Mouse (Mus musculus): ENCODE measurements around the gene Gtf2ird2. TPM values are rescaled to one million over a fixed set of nuclear protein-coding genes. Genes with fewer than 3 reads are reported as not detected.
A peak's percentile ranks its signal among the peaks of the same experiment; 100 is the strongest.

Gene Gtf2ird2
- polyA plus RNA-seq, 1 experiment: 17.6 TPM

- TF ChIP-seq POLR2A (IDR thresholded peaks at IDR 0.05; ENCODE audit: borderline replicate concordance, insufficient read depth, low read length): no peak
- no peak for TF ChIP-seq CTCF (IDR thresholded peaks at IDR 0.05; ENCODE audit: borderline replicate concordance, insufficient read depth, low read depth, low read length)
- DNase-seq: no peak
- WGBS: 9% methylated on average over 12 of the region's 12 CpGs
- H3K4me1 ChIP-seq (ENCODE audit: control insufficient read depth, insufficient read depth, low read length): no peaks in the 10 kb centered on the region
- H3K27ac ChIP-seq (ENCODE audit: insufficient read depth, low read length): no peak overlapping the region
- H3K4me3 ChIP-seq (replicated peaks; ENCODE audit: insufficient read depth, low read depth, low read length): no peak overlapping the region
- no peaks in the 10 kb centered on the region for H3K27me3 ChIP-seq (ENCODE audit: control insufficient read depth, insufficient read depth, low read length)
Measured at GRCm38 (mm10) chr5:134214021-134214806, 30.4 kb downstream of the Gtf2ird2 start.

- no peak for TF ChIP-seq CTCF (IDR thresholded peaks at IDR 0.05; ENCODE audit: borderline replicate concordance, insufficient read depth, low read depth, low read length)
- TF ChIP-seq POLR2A (IDR thresholded peaks at IDR 0.05; ENCODE audit: borderline replicate concordance, insufficient read depth, low read length): no peak
- Histone ChIP-seq H3K4me1 (ENCODE audit: control insufficient read depth, insufficient read depth, low read length) (no peaks in the 10 kb centered on the region), H3K4me3 (replicated peaks; ENCODE audit: insufficient read depth, low read depth, low read length) (no peak overlapping the region), H3K27me3 (ENCODE audit: control insufficient read depth, insufficient read depth, low read length) (no peaks in the 10 kb centered on the region), H3K27ac (ENCODE audit: insufficient read depth, low read length) (no peak overlapping the region)
- DNase-seq: no peak
- WGBS: 89% methylated on average over 7 of the region's 7 CpGs
Measured at GRCm38 (mm10) chr5:134217900-134218299, 34.1 kb downstream of the Gtf2ird2 start.

- H3K27ac ChIP-seq (ENCODE audit: insufficient read depth, low read length): no peak overlapping the region
- DNase-seq: no peak
- no peaks in the 10 kb centered on the region for H3K27me3 ChIP-seq (ENCODE audit: control insufficient read depth, insufficient read depth, low read length)
- H3K4me1 ChIP-seq (ENCODE audit: control insufficient read depth, insufficient read depth, low read length): no peaks in the 10 kb centered on the region
- H3K4me3 ChIP-seq (replicated peaks; ENCODE audit: insufficient read depth, low read depth, low read length): no peak overlapping the region
- 60% methylated on average over 4 of the region's 4 CpGs for WGBS
- TF ChIP-seq CTCF (IDR thresholded peaks at IDR 0.05; ENCODE audit: borderline replicate concordance, insufficient read depth, low read depth, low read length): no peak
- no peak for TF ChIP-seq POLR2A (IDR thresholded peaks at IDR 0.05; ENCODE audit: borderline replicate concordance, insufficient read depth, low read length)
Measured at GRCm38 (mm10) chr5:134221278-134221677, 37.5 kb downstream of the Gtf2ird2 start.

GRCm38 (mm10) chr5:134221708-134222150 is 37.9 kb downstream of the Gtf2ird2 start:
- 6% methylated on average over 36 of the region's 36 CpGs for WGBS
- TF ChIP-seq POLR2A (IDR thresholded peaks at IDR 0.05; ENCODE audit: borderline replicate concordance, insufficient read depth, low read length) (no peak), CTCF (IDR thresholded peaks at IDR 0.05; ENCODE audit: borderline replicate concordance, insufficient read depth, low read depth, low read length) (no peak)
- H3K4me3 ChIP-seq (replicated peaks; ENCODE audit: insufficient read depth, low read depth, low read length): no peak overlapping the region

GRCm38 (mm10) chr5:134225110-134225901 is 41.5 kb downstream of the Gtf2ird2 start:
- no peak overlapping the region for H3K27ac ChIP-seq (ENCODE audit: insufficient read depth, low read length)
- TF ChIP-seq POLR2A (IDR thresholded peaks at IDR 0.05; ENCODE audit: borderline replicate concordance, insufficient read depth, low read length): no peak
- TF ChIP-seq CTCF (IDR thresholded peaks at IDR 0.05; ENCODE audit: borderline replicate concordance, insufficient read depth, low read depth, low read length): no peak
- no peak overlapping the region for H3K4me3 ChIP-seq (replicated peaks; ENCODE audit: insufficient read depth, low read depth, low read length)
- whole genome bisulfite sequencing: 73% methylated on average over 30 of the region's 30 CpGs
- H3K27me3 ChIP-seq (ENCODE audit: control insufficient read depth, insufficient read depth, low read length): no peaks in the 10 kb centered on the region
- no peak for DNase-seq
- H3K4me1 ChIP-seq (ENCODE audit: control insufficient read depth, insufficient read depth, low read length): no peaks in the 10 kb centered on the region

More at GRCm38 (mm10) chr5:134221708-134222150, 37.9 kb downstream of the Gtf2ird2 start:
- Histone ChIP-seq H3K4me1 (ENCODE audit: control insufficient read depth, insufficient read depth, low read length) (no peaks in the 10 kb centered on the region), H3K27ac (ENCODE audit: insufficient read depth, low read length) (no peak overlapping the region), H3K27me3 (ENCODE audit: control insufficient read depth, insufficient read depth, low read length) (no peaks in the 10 kb centered on the region)
- no peak for DNase-seq

- Histone ChIP-seq H3K4me3 (replicated peaks; ENCODE audit: insufficient read depth, low read depth, low read length) (no peak overlapping the region), H3K4me1 (ENCODE audit: control insufficient read depth, insufficient read depth, low read length) (no peaks in the 10 kb centered on the region), H3K27ac (ENCODE audit: insufficient read depth, low read length) (no peak overlapping the region), H3K27me3 (ENCODE audit: control insufficient read depth, insufficient read depth, low read length) (no peaks in the 10 kb centered on the region)
- DNase-seq: no peak
- WGBS: 59% methylated on average over 12 of the region's 12 CpGs
- TF ChIP-seq POLR2A (IDR thresholded peaks at IDR 0.05; ENCODE audit: borderline replicate concordance, insufficient read depth, low read length): no peak
- no peak for TF ChIP-seq CTCF (IDR thresholded peaks at IDR 0.05; ENCODE audit: borderline replicate concordance, insufficient read depth, low read depth, low read length)
Measured at GRCm38 (mm10) chr5:134226946-134227345, 43.1 kb downstream of the Gtf2ird2 start.

GRCm38 (mm10) chr5:134227574-134228248 is 43.9 kb downstream of the Gtf2ird2 start:
- Histone ChIP-seq H3K4me3 (replicated peaks; ENCODE audit: insufficient read depth, low read depth, low read length) (no peak overlapping the region), H3K4me1 (ENCODE audit: control insufficient read depth, insufficient read depth, low read length) (peaks cover 2% of the 10 kb centered on the region; the same call in 1 of the 2 replicates), H3K27ac (ENCODE audit: insufficient read depth, low read length) (no peak overlapping the region), H3K27me3 (ENCODE audit: control insufficient read depth, insufficient read depth, low read length) (no peaks in the 10 kb centered on the region)
- no peak for DNase-seq
- WGBS: 35% methylated on average over 11 of the region's 11 CpGs
- peak; percentile 10; the same call in 1 of the 2 replicates for TF ChIP-seq CTCF (IDR thresholded peaks at IDR 0.05; ENCODE audit: borderline replicate concordance, insufficient read depth, low read depth, low read length)
- no peak for TF ChIP-seq POLR2A (IDR thresholded peaks at IDR 0.05; ENCODE audit: borderline replicate concordance, insufficient read depth, low read length)
